Mouse (Mus musculus) midbrain, postnatal 0 days (tissue): Measurements from ENCODE around the gene D1Ertd622e. TPM values are rescaled to one million over a fixed set of nuclear protein-coding genes. Genes with fewer than 3 reads are reported as not detected.

Source experiments
- ATAC-seq: fragments of 200-750 bp; cut with Nextera tagmentation; 2 replicates; pipeline ENCODE4 v1.8.0; 2017; ENCODE audit warnings: moderate number of reproducible peaks, mild to moderate bottlenecking, moderate TSS enrichment, moderate library complexity; ENCODE audit not compliant: low FRiP score
- DNase-seq: peaks from one replicate; pipeline ENCODE4 v3.0.0-alpha.2; 2015; ENCODE audit warnings: low spot score
- H3K27ac ChIP-seq: fragments of 300-500 bp; sonication (generic); 2 replicates; pipeline ENCODE4 v1.5.1; 2014; ENCODE audit warnings: low read depth, mild to moderate bottlenecking, low read length, mixed read lengths
- H3K27me3 ChIP-seq: fragments of 300-500 bp; sonication (generic); 2 replicates; pipeline ENCODE4 v1.6.1; 2014; ENCODE audit warnings: low read length, control low read depth, mixed read lengths; ENCODE audit not compliant: insufficient read depth
- H3K36me3 ChIP-seq: fragments of 300-500 bp; sonication (generic); 2 replicates; pipeline ENCODE4 v1.6.1; 2014; ENCODE audit warnings: low read length, control low read depth, mixed read lengths; ENCODE audit not compliant: insufficient read depth
- H3K4me1 ChIP-seq: fragments of 300-500 bp; sonication (generic); 2 replicates; pipeline ENCODE4 v1.6.1; 2014; ENCODE audit warnings: mild to moderate bottlenecking, control low read depth, antibody characterized with exemption, low read length, mixed read lengths; ENCODE audit not compliant: insufficient read depth
- H3K4me2 ChIP-seq: fragments of 300-500 bp; sonication (generic); 2 replicates; pipeline ENCODE4 v1.6.1; 2014; ENCODE audit warnings: low read depth, mild to moderate bottlenecking, low read length, mixed read lengths; ENCODE audit not compliant: poor library complexity, severe bottlenecking
- H3K4me3 ChIP-seq: fragments of 300-500 bp; sonication (generic); 2 replicates; pipeline ENCODE4 v1.5.1; 2014; ENCODE audit warnings: low read depth, mild to moderate bottlenecking, low read length, moderate library complexity
- H3K9ac ChIP-seq: fragments of 300-500 bp; sonication (generic); replicated peaks from 2 replicates; pipeline ENCODE4 v1.6.1; 2014; ENCODE audit warnings: mild to moderate bottlenecking, low read length, moderate library complexity, mixed read lengths; ENCODE audit not compliant: poor library complexity, severe bottlenecking
- H3K9me3 ChIP-seq: fragments of 300-500 bp; sonication (generic); 2 replicates; pipeline ENCODE4 v1.6.1; 2016; ENCODE audit warnings: low read length, control low read depth
- CTCF ChIP-seq: IDR thresholded peaks from 2 replicates; pipeline ENCODE4 v1.5.1; 2016; ENCODE audit warnings: antibody characterized with exemption, mild to moderate bottlenecking
- WGBS: fragments of 180-500 bp; shearing (Covaris S2); extraction: QIAGEN DNeasy Blood & Tissue Kit; methylation state at CpG from one replicate; pipeline ENCODE4 v1.1.7; 2014; 5-methylcytosine and 5-hydroxymethylcytosine counted together
- polyA plus RNA-seq: library from polyadenylated mRNA; unstranded; fragments of >200 nt; fragmentation: Nextera tagmentation; extraction: Ambion mirVana; gene quantifications from 2 replicates; pipeline ENCODE4 v1.2.1, GENCODE M21; 2015
- total RNA-seq: library from RNA; depleted of rRNA; stranded (reverse); fragments of >200 nt; gene quantifications from 2 replicates; pipeline ENCODE4 v1.2.3, GENCODE M21; 2014

D1Ertd622e gene
- total and polyA plus RNA-seq, 2 experiments from 2014 or later: 32.9 to 57.0 TPM

- no peak overlapping the region for H3K4me2 ChIP-seq
- H3K27ac ChIP-seq: no peak overlapping the region
- H3K9ac ChIP-seq: no peak overlapping the region
- no peaks in the 10 kb centered on the region for H3K4me1 ChIP-seq
- no peak overlapping the region for H3K4me3 ChIP-seq
- no peaks in the 10 kb centered on the region for H3K27me3 ChIP-seq
- ATAC-seq: no peak
- TF ChIP-seq CTCF: no peak
- no peak for DNase-seq
- H3K9me3 ChIP-seq: no peaks in the 10 kb centered on the region
- H3K36me3 ChIP-seq: no peaks in the 10 kb centered on the region
Measured at GRCm38 (mm10) chr1:97693825-97694224, 32.0 kb upstream of the D1Ertd622e start.

DNA sequence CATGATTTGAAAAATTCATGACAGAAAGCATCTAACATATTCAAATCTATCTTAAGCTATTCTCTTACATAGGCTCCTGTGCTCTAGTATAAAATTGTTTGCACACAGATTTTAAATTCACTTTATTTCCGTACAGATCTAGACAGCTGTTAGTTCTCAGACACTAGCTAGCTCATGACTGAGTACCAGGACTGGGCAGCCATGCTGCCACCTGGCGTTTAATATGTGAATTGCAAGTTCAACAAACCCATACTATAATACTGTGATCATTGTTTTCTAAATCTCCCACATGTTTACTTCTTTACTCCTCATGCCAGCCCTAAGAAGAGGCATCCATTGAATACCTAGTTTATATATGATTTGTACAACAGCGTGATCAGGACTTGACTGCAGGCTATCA is 26.9 kb upstream of the D1Ertd622e start:
- Histone ChIP-seq H3K27ac (no peak overlapping the region), H3K4me2 (no peak overlapping the region), H3K36me3 (no peaks in the 10 kb centered on the region), H3K4me3 (no peak overlapping the region), H3K4me1 (no peaks in the 10 kb centered on the region), H3K9ac (no peak overlapping the region), H3K9me3 (no peaks in the 10 kb centered on the region), H3K27me3 (no peaks in the 10 kb centered on the region)
- ATAC-seq (no peak), DNase-seq (peak; percentile 61)
- WGBS: 16% methylated on average over 3 of the region's 3 CpGs
- peak; percentile 79 for TF ChIP-seq CTCF

GRCm38 (mm10) chr1:97676526-97677177 is 14.8 kb upstream of the D1Ertd622e start:
- TF ChIP-seq CTCF: no peak
- no peak overlapping the region for H3K27ac ChIP-seq
- no peaks in the 10 kb centered on the region for H3K27me3 ChIP-seq
- DNase-seq (no peak), ATAC-seq (no peak)
- WGBS: 75% methylated on average over 4 of the region's 4 CpGs
- no peaks in the 10 kb centered on the region for H3K4me1 ChIP-seq
- H3K4me2 ChIP-seq: no peak overlapping the region
- H3K4me3 ChIP-seq: no peak overlapping the region
- H3K9me3 ChIP-seq: no peaks in the 10 kb centered on the region
- no peak overlapping the region for H3K9ac ChIP-seq
- no peaks in the 10 kb centered on the region for H3K36me3 ChIP-seq

- Histone ChIP-seq H3K4me1 (no peaks in the 10 kb centered on the region), H3K27ac (no peak overlapping the region), H3K4me3 (no peak overlapping the region), H3K27me3 (no peaks in the 10 kb centered on the region), H3K9me3 (no peaks in the 10 kb centered on the region), H3K4me2 (no peak overlapping the region), H3K9ac (no peak overlapping the region), H3K36me3 (no peaks in the 10 kb centered on the region)
- no peak for ATAC-seq
- no peak for TF ChIP-seq CTCF
- DNase-seq: no peak
- 31% methylated on average over 2 of the region's 2 CpGs for WGBS
Measured at GRCm38 (mm10) chr1:97676115-97676514, 14.2 kb upstream of the D1Ertd622e start.

DNA sequence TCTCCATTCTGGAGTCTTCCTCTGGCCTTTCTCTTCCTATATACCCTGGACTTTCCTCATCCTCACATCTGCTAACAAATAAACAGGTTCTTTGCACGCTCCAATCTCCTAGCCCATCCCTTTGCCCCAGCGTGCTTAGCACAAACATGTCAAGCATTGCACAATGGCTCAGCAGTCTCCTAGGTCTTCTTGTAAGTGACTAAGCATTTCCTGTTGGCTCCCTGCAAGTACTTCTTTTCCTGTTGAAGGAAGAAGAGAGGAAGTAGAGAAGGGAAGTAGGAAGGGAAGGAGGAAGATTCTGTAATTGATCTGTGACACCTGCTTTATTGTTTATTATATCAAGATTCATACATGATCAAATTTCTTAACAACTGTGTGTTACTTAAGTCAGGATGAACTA is 11.0 kb upstream of the D1Ertd622e start:
- DNase-seq (no peak), ATAC-seq (no peak)
- Histone ChIP-seq H3K27me3 (no peaks in the 10 kb centered on the region), H3K27ac (no peak overlapping the region), H3K4me3 (no peak overlapping the region), H3K36me3 (no peaks in the 10 kb centered on the region), H3K4me1 (no peaks in the 10 kb centered on the region), H3K9me3 (no peaks in the 10 kb centered on the region), H3K4me2 (no peak overlapping the region), H3K9ac (no peak overlapping the region)
- WGBS: 76% methylated on average over 2 of the region's 2 CpGs
- TF ChIP-seq CTCF: no peak

GRCm38 (mm10) chr1:97667288-97667687 is 5.4 kb upstream of the D1Ertd622e start:
- WGBS: 94% methylated on average over 1 of the region's 1 CpGs
- Histone ChIP-seq H3K9me3 (no peaks in the 10 kb centered on the region), H3K36me3 (no peaks in the 10 kb centered on the region), H3K9ac (no peak overlapping the region), H3K4me2 (no peak overlapping the region), H3K27ac (no peak overlapping the region), H3K4me1 (peaks cover 2% of the 10 kb centered on the region; the same call in 1 of the 2 replicates), H3K27me3 (no peaks in the 10 kb centered on the region), H3K4me3 (no peak overlapping the region)
- TF ChIP-seq CTCF: no peak
- no peak for DNase-seq
- ATAC-seq: no peak
